Mouse (Mus musculus): Measurements from ENCODE around the gene Phlda2.

Gene Phlda2

GRCm38 (mm10) chr7:143461294-143461870 is 41.6 kb downstream of the Phlda2 start:
- DNase-seq = no peak

GRCm38 (mm10) chr7:143460874-143461273 is 42.1 kb downstream of the Phlda2 start, which contains the start of gene Cdkn1c:
Gene Cdkn1c, minus strand, starts transcription at chr7:143461050.
- no peak for DNase-seq

GRCm38 (mm10) chr7:143460217-143460834 is 42.6 kb downstream of the Phlda2 start:
- no peak for DNase-seq

GRCm38 (mm10) chr7:143459332-143460211 is 43.4 kb downstream of the Phlda2 start:
- DNase-seq = no peak

- DNase-seq = no peak
Measured at GRCm38 (mm10) chr7:143458963-143459331, 44.0 kb downstream of the Phlda2 start.
